Mouse (Mus musculus): ENCODE data around the gene Polr1b. TPM values are rescaled to one million over a fixed set of nuclear protein-coding genes. Genes with fewer than 3 reads are reported as not detected.

Polr1b gene
- total RNA-seq, 4 experiments from 2014 or later: 19.7 to 22.1 (median 21.2) TPM

Other genes with a start within 250 kb of the Polr1b start
- gene Fbln7, start 238.0 kb upstream of the Polr1b start, total RNA-seq (2022): 1 to 10 TPM; 1.0 to 2.1 (median 1.9) TPM
- gene Zc3h8, start 156.9 kb upstream of the Polr1b start, total RNA-seq (2022): 1 to 10 TPM; 4.5 to 7.4 (median 6.0) TPM
- gene Zc3h6, start 133.6 kb upstream of the Polr1b start, total RNA-seq (2022): 10 to 100 TPM; 17.3 to 18.8 (median 17.6) TPM
- 1 to 10 TPM; 3.6 to 5.4 (median 5.0) TPM for gene Gm10762, start 133.3 kb upstream of the Polr1b start, total RNA-seq (2022)
- gene Vinac1, start 52.8 kb upstream of the Polr1b start, total RNA-seq (2022): under 1 TPM in 1 of 4 experiments, not detected in 3; 0.11 TPM
- gene Ttl, start 35.1 kb upstream of the Polr1b start, total RNA-seq (2022): 10 to 100 TPM; 32.4 to 37.3 (median 35.4) TPM
- 10 to 100 TPM; 11.8 to 14.3 (median 12.4) TPM for gene Chchd5, start 28.7 kb downstream of the Polr1b start, total RNA-seq (2022)
- 100 to 1,000 TPM; 143 to 159 (median 145) TPM for gene Slc20a1, start 97.8 kb downstream of the Polr1b start, total RNA-seq (2022)
- under 1 TPM; 0.18 to 0.54 (median 0.46) TPM for gene Ckap2l, start 196.2 kb downstream of the Polr1b start, total RNA-seq (2022)
- gene Il1a, start 209.0 kb downstream of the Polr1b start, total RNA-seq (2022): 1 to 10 TPM in 2 of 4 experiments, under 1 TPM in 2; 0.27 to 2.0 (median 1.0) TPM

Measured in layer of hippocampus, adult 8-10 months (tissue).